Mouse (Mus musculus): ENCODE results near the gene Cpox.
"Not testable (repeated sequence)": the region's sequence is repeated elsewhere in the genome, so short reads cannot be mapped to it uniquely, and the experiment has no call there.

Gene Cpox

DNA sequence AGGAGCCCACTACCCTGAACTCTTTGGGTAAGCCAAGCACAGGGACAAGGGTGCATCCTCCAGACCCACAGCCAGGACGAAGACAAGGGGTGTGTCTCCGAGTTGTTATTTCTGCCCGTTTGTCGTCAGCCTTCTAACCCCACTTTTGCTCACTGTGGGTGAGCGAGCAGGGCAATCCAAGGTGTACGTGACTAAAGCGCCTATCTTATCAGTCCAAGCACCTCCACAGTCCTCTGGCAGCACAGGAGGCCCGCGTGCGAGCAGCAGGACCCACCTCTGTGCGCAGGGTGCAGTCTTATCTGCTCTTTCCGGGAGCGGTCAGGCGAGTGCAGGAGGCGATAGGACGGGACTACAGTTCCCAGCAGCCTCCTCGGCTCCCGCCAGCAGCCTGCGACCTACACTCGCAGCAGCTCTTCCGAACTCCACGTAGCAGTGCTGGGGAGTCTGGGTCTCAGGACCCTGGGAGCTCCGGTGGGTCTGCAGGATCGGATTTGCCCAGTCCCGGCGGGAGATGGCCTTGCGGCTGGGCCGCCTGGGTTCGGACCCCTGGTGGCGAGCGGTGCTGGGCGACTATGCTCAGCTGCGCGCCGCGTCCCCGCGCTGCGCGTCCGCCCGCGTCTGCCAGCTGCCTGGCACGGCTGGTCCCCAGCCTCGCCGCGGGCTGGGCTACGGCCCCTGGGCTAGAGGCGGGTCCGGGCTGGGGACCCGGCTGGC is at the start of gene Cpox:
Gene Cpox (plus strand): TSS at position 376 of the 714 bp plus-strand sequence.
- peak; percentile 79 for DNase-seq

DNA sequence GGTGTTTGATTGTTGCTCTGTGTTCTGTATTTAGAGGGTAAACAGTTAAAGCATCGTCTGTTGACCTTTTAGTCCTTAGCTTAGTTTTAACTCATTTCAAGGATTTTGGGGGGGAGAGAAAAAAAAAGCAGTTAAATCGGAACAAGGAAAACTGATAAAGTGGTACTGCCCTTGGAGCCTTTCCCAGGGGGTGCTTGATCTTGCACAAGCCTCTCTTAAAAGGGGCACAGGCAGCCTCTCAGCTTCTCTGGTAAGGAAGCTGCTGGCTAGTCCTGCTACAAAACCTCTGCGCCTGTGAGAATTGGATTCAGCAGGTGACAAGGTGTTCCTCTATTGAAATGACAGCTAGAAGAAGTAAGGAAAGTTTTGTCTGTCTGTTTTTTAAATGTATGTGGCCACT is 47.7 kb upstream of the Cpox start:
- no peak for DNase-seq

DNA sequence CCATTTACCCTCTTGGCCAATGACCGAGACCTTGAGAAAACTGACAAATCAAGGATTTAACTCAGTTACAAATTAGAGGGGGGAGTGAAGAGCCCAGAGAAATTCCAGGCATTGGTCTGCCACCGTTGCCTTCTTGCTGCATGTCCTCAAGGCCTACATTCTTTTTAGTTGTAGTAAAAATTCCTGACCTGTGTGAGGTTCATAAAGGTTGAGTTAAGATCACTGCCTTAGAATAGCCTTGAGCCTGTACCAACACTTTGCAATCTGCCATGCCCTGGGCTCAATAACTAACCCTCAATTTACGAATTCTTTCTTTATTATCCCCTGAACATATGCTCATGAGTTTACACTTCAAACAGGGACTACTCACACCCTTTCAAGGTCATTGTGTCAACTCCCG is 47.0 kb upstream of the Cpox start:
- no peak for DNase-seq

DNA sequence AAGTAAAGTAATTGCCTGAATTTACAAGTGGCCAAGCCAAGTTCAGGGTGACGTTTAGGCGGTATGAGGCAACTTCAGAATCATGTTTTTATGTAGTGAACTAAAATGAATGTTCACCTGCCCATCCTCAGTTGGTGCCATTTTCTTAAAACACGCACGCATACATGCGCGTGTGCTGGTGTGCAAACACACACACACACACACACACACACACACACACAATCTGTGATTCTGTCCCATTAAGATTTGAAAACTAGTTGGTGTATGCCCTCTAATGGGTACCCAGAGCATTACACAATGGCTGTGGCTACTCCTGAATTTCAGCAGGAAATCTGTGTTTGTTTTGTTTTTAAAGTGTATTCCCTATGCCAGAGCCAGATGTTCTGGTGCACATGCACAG is 46.1 kb upstream of the Cpox start:
- DNase-seq: no peak

DNA sequence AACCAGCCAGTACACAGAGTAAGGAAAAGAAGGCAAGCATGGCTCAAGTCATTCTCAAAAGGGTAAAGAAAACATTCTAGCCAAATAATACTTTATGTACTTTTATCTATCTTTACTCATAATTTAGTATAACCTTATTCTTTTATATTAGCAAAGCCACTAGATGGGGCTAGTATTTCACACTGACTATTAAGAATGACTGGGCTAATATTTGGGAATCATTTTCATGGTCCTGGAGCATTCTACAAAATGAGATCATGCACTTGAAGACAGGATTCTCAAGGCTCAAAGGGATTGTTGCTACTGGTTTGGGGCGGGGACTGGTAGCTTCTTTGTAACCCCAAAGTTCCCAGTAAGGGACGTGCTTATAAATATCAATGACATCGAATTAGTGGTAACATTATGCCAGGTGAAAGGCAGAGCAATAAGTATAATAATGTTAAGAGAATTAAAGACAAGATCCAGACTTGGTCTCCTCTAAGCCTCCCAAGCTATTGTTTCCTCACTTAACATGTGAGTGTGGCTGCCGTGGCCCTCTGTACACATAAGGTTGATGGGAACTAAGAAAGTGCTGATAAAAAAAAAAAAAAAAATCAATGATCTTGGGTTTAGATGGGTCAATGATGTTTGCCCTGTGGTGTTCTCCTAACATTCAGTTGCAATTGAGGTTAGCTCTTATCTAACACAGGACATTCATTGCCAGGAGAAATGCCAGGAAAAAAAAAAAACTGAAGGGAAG is 42.3 kb upstream of the Cpox start:
- no peak for DNase-seq

DNA sequence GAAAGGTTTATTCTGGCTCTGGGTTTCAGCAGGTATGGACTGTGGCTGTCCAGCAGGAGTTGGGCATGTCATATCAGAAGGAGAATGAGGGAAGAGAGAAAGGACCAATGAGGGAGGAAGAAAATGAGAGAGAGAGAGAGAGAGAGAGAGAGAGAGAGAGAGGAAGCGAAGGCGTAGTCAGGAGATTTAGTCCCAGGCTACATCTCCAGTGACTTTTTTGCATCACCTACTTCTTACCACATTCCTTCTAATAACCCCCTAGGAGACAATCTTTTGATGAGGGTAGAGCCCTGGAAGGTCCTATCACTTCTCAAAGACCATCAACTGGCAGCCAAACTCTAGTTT is 41.8 kb upstream of the Cpox start:
- DNase-seq: no peak

DNA sequence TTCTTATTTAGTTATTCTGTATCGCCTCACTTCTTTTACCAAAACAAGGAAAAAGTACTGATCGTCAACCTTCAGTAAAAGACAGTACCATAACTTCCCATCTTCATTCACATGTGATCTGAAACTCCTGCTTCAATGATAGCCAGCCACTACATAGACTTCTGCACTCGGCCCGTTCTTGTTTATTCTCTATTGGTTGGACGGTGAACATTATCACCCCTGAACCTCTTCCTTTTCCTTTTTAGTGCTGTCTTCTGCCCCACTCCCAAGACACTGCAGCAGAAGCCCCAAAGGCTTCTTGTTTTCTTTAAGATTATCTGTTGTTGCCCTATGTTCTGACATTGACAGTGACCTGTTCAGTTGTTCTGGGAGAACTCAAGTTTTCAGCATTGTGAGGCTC is 41.1 kb upstream of the Cpox start:
- no peak for DNase-seq

DNA sequence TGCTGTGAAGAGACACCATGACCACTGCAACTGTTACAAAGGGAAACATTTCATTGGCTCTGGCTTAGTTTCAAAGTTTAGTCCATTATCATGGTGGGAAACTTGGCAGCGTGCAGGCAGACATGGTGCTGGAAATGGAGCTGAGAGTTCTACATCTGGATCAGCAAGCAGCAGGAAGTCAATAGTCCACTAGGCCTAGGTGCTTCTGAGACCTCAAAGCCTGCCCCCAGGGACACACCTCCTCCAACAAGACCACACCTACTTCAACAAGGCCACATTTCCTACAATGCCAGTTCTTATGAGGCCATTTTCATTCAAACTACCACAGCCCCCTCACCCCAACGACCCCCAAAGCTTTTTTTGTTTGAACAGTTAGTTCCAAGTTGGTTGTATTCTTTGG is 40.4 kb upstream of the Cpox start:
- no peak for DNase-seq

DNA sequence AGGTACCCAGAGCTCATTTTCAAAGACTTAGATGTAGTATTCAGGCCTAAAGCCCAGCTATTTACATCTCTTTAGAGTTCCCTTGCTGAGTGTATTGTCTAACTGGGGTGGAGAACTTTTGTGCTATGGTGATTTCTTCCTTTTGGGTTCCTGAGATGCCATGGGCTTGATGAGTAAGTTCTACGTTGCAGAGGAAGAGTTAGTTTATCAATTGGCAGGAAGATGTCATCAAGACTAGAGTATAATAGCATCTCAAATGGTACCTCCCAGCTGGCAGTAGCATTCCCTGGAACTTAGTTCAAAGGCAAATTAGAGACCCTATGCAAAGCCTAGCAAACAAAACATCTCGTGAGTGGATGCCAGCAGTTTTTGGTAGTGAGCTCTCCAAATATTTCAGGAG is 34.2 kb upstream of the Cpox start:
- DNase-seq: no peak

DNA sequence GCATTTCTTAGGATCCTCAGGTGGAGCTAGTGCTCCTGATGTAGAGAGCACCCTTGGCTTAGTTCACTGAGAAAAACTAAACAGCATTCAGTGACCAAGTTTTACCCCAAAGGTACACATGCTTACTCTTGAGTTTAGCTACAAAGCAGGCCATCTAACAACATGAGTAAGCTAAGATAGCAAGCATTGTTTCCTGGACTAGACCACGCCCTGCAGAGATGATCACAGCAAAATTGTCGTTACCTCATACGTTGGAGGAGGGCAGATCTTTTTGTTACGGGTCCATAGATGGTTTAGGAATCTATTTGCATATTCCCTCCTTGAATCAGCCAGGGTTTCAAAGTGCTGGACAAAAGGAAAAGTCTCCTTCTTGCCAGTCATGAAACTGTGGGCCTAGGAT is 32.6 kb upstream of the Cpox start:
- DNase-seq: no peak

DNA sequence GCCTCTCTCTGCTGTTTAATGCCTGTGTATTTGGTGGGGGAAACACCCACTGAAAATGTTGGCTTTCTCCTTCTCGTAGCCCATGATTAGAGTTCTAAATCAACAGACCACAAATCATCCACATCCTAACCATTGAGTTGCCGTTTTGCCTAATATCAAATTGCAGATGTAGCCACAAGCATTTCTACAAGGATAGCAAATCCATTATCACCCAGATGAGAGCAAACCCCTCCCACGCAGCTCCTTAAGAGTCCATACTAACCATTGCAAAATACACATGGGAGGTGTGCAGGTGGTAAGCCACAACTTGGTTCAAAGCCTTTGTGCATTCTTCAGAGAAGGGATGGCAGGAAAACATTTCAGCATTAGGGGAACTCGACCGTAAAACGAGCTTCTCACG is 32.1 kb upstream of the Cpox start:
- DNase-seq: no peak

DNA sequence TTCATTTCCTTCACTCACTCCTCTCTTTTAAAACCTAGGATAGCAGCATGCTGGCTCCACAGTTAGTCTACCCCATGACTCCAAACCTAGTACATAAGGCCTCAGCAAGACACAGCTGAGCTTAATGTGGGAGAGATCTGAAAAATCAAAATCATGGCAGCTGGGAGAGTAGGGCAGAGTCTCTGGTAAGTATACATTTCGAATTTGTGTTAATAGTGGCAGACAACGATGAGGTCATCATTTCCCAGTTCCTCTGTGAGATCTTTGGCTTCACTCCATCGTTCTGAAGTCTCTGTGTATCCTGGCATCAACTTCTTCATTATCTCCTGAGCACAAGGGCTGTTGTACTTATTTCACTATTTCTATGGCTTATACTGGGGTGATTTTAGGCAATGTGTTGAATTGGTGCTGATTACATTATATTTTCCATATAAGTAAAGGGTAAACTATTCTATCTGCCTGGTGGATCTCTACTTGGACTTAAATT is 31.4 kb upstream of the Cpox start, which contains the start of gene E330017A01Rik:
Gene E330017A01Rik (minus strand): TSS at position 51 of the 487 bp plus-strand sequence.
- DNase-seq: no peak

DNA sequence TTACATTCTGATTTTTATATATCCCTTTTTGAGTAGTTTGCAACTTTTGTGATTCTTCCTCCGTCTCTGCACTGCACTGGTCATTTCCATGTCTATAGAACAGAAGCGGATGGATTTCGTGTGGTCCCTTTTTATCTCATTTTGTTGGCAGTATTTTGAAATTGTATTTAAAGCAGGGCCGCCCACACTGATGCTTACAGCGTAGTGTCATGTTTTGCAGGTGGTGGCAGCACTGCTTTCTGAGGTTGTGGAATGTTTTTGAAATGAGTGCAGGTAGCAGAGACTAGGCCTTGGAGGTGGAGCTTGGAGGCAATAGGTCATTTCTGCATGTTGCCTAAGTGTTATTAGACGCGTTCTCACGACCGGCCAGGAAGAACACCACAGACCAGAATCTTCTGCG is 20.1 kb upstream of the Cpox start:
- no peak for DNase-seq

DNA sequence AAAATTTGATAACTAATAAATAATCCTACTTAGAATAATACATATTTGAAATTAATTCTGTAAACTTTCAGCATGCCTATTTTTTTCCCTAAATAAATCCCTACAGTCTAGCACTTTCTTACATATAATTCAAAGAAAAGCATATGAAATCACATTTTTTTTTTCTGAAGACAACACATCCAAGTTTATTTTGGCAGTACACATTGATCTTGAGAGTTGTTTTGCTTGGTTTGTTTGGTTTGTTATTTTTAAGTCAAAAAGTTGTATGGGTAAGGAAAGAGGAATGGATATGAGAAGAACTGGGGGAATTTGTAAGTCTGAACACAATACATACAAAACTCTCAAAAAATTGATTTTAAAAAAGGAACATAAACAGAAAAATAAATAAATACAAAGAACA is 14.3 kb upstream of the Cpox start:
- no peak for DNase-seq

DNA sequence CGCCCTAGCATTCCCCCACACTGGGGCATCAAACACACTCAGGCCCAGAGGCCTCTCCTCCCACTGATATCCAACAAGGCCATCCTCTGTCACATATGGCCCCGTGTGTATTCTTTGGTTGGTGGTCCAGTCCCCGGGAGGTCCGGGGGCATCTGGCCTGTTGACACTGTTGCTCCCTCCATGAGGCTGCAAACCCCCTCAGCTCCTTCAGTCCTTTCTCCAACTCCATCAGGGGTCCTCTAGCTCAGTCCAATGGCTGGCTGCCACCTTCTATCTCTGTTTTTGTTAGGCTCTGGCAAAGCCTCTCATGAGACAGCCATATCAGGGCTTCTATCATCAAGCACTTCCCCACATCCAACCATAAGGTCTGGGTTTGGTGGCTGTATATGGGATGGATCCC is 13.6 kb upstream of the Cpox start:
- no peak for DNase-seq

DNA sequence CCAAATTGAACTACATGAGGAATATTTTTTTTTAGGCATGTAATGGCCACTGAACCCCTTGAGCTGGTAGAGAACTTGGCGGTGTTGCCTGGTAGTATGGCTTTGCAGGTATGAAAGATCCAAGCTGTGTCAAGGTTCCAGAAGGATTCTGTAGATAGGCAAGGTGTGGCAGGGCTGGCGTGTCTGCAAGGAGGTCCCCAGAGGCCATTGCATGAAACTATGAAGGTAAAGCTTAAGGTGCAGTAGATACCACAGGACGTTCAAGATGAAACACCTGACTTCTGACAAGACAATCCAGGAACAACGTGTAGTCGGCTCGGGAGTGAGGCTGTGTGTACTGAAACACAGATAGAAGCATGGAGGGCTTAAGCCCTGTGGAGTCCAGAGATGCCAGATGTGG is 11.4 kb upstream of the Cpox start:
- no peak for DNase-seq

DNA sequence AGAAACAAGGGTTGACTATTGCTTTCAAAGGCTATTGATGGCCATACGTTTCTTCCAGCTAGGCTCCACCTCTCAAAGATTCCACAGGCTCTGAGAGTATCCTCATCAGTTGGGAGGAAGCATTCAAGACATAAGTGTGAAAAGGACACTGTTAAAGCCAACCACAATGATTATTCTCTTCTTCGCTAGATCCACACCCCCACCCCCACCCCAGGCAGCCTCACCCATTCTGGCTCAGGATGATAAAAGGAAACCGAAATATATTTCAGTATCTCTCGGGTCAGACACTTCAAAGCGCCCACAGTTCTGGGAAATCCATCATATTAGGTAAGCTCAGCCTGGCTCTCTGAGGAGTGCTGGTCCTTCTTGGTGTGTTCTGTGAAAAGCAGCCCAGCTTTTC is 8.3 kb upstream of the Cpox start:
- DNase-seq: no peak

DNA sequence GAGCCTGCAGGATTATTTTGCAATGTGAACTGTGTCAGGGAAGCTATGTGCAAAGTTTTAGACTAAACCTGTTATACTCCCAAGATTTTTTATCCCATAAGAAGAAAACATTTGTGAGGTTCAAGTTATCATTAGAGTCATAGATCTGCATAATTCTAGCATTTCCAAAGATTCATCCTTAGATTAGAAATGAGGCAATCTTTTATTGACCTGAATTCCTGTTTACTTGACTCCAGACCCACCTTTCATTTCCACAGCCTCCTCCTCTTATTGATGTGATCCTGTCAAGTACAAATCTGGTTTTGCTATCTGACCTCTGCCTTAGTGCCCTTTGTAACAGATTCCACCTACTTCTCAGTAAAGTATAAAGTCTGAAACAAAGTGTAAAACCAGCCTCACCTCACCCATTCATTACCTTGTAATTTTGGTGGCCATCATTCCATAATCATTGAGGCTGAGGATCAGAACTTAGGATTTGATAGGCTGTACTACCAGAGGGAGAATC is 7.8 kb upstream of the Cpox start:
- DNase-seq: no peak

DNA sequence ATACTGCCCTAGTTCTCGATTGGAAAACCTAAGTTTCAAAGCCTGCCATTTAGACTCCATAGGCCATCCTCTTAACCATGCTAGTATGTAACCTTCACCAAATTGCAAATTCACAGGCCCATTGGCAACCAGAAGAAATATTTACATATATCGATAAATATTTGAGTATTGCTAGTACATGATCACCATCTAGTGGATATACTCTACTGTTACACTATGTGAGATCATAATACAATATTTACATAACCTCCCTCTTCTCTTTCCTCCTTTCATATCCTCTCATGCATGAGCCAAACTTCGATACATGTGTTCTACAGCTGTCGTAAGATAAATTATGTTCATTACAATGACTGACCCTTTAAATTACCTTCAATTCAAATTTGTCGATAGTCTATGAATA is 7.1 kb upstream of the Cpox start:
- DNase-seq: no peak

DNA sequence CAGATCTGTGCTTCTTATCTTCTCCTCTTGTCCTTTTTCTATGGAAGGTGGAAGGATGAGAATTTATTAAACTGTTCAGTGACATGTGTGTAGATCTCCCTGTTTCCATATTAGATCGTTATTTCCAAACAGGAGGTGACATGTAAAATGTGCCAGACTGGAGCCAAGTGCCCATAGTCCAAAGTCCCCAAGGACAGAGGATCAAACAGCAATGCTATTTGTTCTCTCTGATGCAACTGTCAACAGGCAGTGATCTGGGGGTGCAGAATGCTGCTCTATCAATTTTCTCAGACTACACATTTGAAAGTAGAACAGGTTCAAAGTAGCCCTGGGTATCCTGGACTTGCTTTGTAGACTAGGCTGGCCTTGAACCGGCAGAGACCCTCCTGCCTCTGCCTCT is 6.3 kb upstream of the Cpox start:
- DNase-seq: no peak

DNA sequence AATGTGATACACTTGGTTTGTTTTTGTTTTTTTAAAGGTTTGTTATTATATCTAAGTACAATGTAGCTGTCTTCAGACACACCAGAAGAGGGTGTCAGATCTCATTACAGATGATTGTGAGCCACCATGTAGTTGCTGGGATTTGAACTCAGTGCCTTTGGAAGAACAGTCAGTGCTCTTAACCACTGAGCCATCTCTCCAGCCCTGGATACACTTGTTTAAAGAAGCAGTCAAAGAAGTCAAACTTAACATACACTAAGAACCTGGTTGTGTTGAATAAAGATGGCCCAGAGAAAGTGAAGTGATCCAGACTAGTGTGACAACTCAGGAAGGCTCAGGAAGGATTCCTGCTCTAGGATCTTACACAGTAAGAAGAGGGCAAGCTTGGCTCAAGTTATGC is 5.0 kb upstream of the Cpox start:
- DNase-seq: not testable (repeated sequence)

DNA sequence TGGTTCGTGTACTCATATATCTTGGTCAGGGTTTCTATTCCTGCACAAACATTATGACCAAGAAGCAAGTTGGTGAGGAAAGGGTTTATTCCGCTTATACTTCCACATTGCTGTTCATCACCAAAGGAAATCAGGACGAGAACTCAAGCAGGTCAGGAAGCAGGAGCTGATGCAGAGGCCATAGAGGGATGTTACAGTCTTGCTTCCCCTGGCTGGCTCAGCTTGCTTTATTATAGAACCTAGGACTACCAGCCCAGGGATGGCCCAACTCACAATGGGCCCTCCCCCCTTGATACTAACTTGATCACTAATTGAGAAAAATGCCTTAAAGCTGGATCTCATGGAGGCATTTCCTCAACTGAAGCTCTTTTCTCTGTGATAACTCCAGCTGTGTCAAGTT is 3.4 kb upstream of the Cpox start:
- not testable (repeated sequence) for DNase-seq

DNA sequence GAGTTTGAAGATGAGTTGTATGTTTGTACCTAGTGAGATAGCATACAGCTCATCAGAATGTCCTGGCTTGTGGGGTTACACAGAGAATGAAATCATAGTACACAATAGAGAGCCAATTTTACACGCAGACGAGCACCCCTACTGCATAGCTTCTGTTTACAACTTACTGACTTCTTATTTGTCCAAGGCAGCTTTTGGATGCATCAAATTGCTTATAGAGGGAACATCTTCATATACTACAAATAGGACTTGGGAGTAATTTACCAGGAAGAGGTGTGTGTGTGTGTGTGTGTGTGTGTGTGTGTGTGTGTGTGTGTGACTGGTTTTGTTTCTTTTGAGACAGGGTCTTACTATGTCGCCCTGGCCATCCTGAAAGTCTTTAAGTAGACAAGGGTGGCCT is 1.5 kb upstream of the Cpox start:
- no peak for DNase-seq

DNA sequence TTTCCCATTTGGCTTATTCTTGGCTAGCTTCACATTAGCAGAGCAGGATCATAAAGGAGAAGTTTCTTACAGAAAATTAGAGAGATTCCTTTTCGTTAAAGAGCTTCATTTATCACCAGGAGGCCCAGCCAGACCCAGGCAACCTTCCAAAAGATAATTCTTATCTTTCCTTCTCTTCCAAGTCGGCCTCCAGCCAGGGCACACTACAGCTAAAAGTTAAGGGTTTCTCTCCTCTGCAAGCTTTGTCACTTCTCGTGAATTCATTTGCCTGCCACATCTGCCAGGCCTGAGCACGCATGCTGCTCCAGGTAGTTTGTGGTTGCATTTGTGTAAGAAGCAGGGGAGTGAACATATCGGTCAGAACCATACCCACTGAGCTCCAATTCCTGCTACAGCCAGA is 828 bp upstream of the Cpox start:
- DNase-seq: no peak

DNA sequence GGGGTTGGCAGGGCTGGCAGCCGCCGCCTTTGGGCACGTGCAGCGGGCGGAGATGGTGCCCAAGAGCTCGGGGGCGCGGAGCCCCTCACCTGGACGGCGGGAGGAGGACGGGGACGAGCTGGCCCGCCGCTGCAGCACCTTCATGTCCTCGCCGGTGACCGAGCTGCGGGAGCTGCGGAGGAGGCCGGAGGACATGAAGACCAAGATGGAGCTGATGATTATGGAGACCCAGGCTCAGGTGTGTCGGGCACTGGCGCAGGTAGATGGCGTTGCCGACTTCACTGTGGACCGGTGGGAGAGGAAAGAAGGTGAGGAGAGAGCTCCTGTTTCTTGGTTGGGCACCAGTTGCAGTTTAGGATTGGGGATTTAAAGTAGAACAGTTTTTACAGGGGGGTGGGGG is 551 bp downstream of the Cpox start:
- DNase-seq: no peak

All from cerebellum, adult 8-10 months (tissue).